Mouse (Mus musculus) embryonic facial prominence, embryonic 14.5 days (tissue): Measurements from ENCODE around the gene Aup1. TPM values are rescaled to one million over a fixed set of nuclear protein-coding genes. Genes with fewer than 3 reads are reported as not detected.

Experiments used
- ATAC-seq: fragments of 200-750 bp; cut with Nextera tagmentation; 2 replicates; pipeline ENCODE4 v1.8.0; 2017; ENCODE audit warnings: low read depth, moderate number of reproducible peaks, moderate TSS enrichment
- DNase-seq: peaks from one replicate; pipeline ENCODE4 v3.0.0-alpha.2; 2015; ENCODE audit warnings: low spot score
- H3K27ac ChIP-seq: fragments of 300-500 bp; sonication (generic); replicated peaks from 2 replicates; pipeline ENCODE4 v1.5.1; 2014; ENCODE audit warnings: low read depth, mild to moderate bottlenecking, low read length, moderate library complexity
- H3K27me3 ChIP-seq: fragments of 300-500 bp; sonication (generic); replicated peaks from 2 replicates; pipeline ENCODE4 v1.6.1; 2014; ENCODE audit warnings: low read length; ENCODE audit not compliant: control insufficient read depth, insufficient read depth
- H3K36me3 ChIP-seq: fragments of 300-500 bp; sonication (generic); 2 replicates; pipeline ENCODE4 v1.6.1; 2014; ENCODE audit warnings: low read length, mixed read lengths; ENCODE audit not compliant: control insufficient read depth, insufficient read depth
- H3K4me1 ChIP-seq: fragments of 300-500 bp; sonication (generic); 2 replicates; pipeline ENCODE4 v1.6.1; 2014; ENCODE audit warnings: antibody characterized with exemption, low read length; ENCODE audit not compliant: control insufficient read depth, insufficient read depth
- H3K4me2 ChIP-seq: fragments of 300-500 bp; sonication (generic); 2 replicates; pipeline ENCODE4 v1.6.1; 2014; ENCODE audit warnings: low read depth, mild to moderate bottlenecking, low read length, moderate library complexity, mixed read lengths
- H3K4me3 ChIP-seq: fragments of 300-500 bp; sonication (generic); 2 replicates; pipeline ENCODE4 v1.5.1; 2014; ENCODE audit warnings: low read depth, mild to moderate bottlenecking, low read length
- H3K9ac ChIP-seq: fragments of 300-500 bp; sonication (generic); 2 replicates; pipeline ENCODE4 v1.6.1; 2014; ENCODE audit warnings: low read depth, mild to moderate bottlenecking, low read length, moderate library complexity, mixed read lengths
- H3K9me3 ChIP-seq: fragments of 300-500 bp; sonication (generic); 2 replicates; pipeline ENCODE4 v1.6.1; 2016; ENCODE audit warnings: low read length; ENCODE audit not compliant: control insufficient read depth
- WGBS: fragments of 180-500 bp; shearing (Covaris S2); extraction: QIAGEN DNeasy Blood & Tissue Kit; methylation state at CpG from one replicate; pipeline ENCODE4 v1.1.7; 2014; 5-methylcytosine and 5-hydroxymethylcytosine counted together
- polyA plus RNA-seq: library from polyadenylated mRNA; unstranded; fragments of >200 nt; fragmentation: Nextera tagmentation; extraction: Ambion mirVana; gene quantifications from 2 replicates; pipeline ENCODE4 v1.2.1, GENCODE M21; 2014

The Aup1 gene
- polyA plus RNA-seq, 1 experiment from 2014 or later: 121 TPM

- Histone ChIP-seq H3K27ac (no peak overlapping the region), H3K9ac (no peak overlapping the region), H3K9me3 (no peaks in the 10 kb centered on the region), H3K4me1 (no peaks in the 10 kb centered on the region), H3K4me2 (no peak overlapping the region), H3K4me3 (no peak overlapping the region), H3K36me3 (0 out of 2 replicates have a peak, but pooled peaks cover under 1% of the 10 kb centered on the region), H3K27me3 (no peaks in the 10 kb centered on the region)
- DNase-seq: no peak
- WGBS: 69% methylated on average over 8 of the region's 9 CpGs
- ATAC-seq: no peak
Measured at GRCm38 (mm10) chr6:83044742-83045141, 9.6 kb upstream of the Aup1 start.

- H3K36me3 ChIP-seq: peaks cover 24% of the 10 kb centered on the region
- no peak overlapping the region for H3K4me3 ChIP-seq
- ATAC-seq (no peak), DNase-seq (no peak)
- no peaks in the 10 kb centered on the region for H3K27me3 ChIP-seq
- peaks cover 9% of the 10 kb centered on the region for H3K4me1 ChIP-seq
- H3K9me3 ChIP-seq: no peaks in the 10 kb centered on the region
- H3K9ac ChIP-seq: no peak overlapping the region
- H3K27ac ChIP-seq: no peak overlapping the region
- WGBS: 78% methylated on average over 10 of the region's 10 CpGs
- no peak overlapping the region for H3K4me2 ChIP-seq
Measured at GRCm38 (mm10) chr6:83049367-83049766, 5.0 kb upstream of the Aup1 start.

- ATAC-seq: no peak
Measured at GRCm38 (mm10) chr6:83053136-83053960, 973 bp upstream of the Aup1 start.

GRCm38 (mm10) chr6:83054871-83055431 lies 630 bp downstream of the Aup1 start, which contains the start of gene Htra2:
TSS of gene Htra2 (minus strand) at chr6:83055273.
- WGBS: under 1% methylated on average over 34 of the region's 50 CpGs
- no peaks in the 10 kb centered on the region for H3K9me3 ChIP-seq
- peak; percentile 16 for ATAC-seq

More at GRCm38 (mm10) chr6:83053136-83053960, 973 bp upstream of the Aup1 start:
- Histone ChIP-seq H3K36me3 (peaks cover 39% of the 10 kb centered on the region), H3K4me1 (peaks cover 17% of the 10 kb centered on the region), H3K27ac (peak overlapping the region; percentile 87), H3K4me3 (peak overlapping the region; percentile 94), H3K9ac (peak overlapping the region; percentile 92), H3K4me2 (peak overlapping the region; percentile 82), H3K27me3 (no peaks in the 10 kb centered on the region), H3K9me3 (no peaks in the 10 kb centered on the region)
- DNase-seq: peak; percentile 66
- under 1% methylated on average over 26 of the region's 26 CpGs for WGBS

GRCm38 (mm10) chr6:83057790-83058189 lies 3.5 kb downstream of the Aup1 start, which contains the start of gene Dqx1:
TSS of gene Dqx1 (plus strand) at chr6:83057844.
- Histone ChIP-seq H3K27ac (no peak within 1 kb of the TSS), H3K9me3 (no peaks in the 10 kb centered on the region), H3K4me3 (no peak within 1 kb of the TSS), H3K27me3 (peaks cover 12% of the 10 kb centered on the region), H3K4me1 (peaks cover 12% of the 10 kb centered on the region), H3K9ac (no peak within 1 kb of the TSS), H3K36me3 (peaks cover 15% of the 10 kb centered on the region), H3K4me2 (no peak within 1 kb of the TSS)
- peak; percentile 54 for DNase-seq
- no peak for ATAC-seq
- WGBS: 44% methylated on average over 3 of the region's 3 CpGs

More at GRCm38 (mm10) chr6:83054871-83055431, 630 bp downstream of the Aup1 start, which contains the start of gene Htra2:
- peak within 1 kb of the TSS; percentile 92 for H3K9ac ChIP-seq
- no peak for DNase-seq
- H3K4me2 ChIP-seq: peak within 1 kb of the TSS; percentile 82
- peaks cover 17% of the 10 kb centered on the region for H3K4me1 ChIP-seq
- peaks cover 36% of the 10 kb centered on the region for H3K36me3 ChIP-seq
- no peaks in the 10 kb centered on the region for H3K27me3 ChIP-seq
- H3K4me3 ChIP-seq: peak within 1 kb of the TSS; percentile 94
- H3K27ac ChIP-seq: peak within 1 kb of the TSS; percentile 87

- no peak for DNase-seq
- WGBS: 100% methylated on average over 2 of the region's 2 CpGs
- peaks cover 15% of the 10 kb centered on the region for H3K36me3 ChIP-seq
- H3K4me1 ChIP-seq: peaks cover 8% of the 10 kb centered on the region
- H3K9me3 ChIP-seq: no peaks in the 10 kb centered on the region
- H3K4me2 ChIP-seq: no peak overlapping the region
- no peak overlapping the region for H3K27ac ChIP-seq
- H3K27me3 ChIP-seq: peaks cover 20% of the 10 kb centered on the region
- ATAC-seq: no peak
- no peak overlapping the region for H3K9ac ChIP-seq
- H3K4me3 ChIP-seq: no peak overlapping the region
Measured at GRCm38 (mm10) chr6:83058725-83059124, 4.4 kb downstream of the Aup1 start.

- no peaks in the 10 kb centered on the region for H3K9me3 ChIP-seq
- no peak overlapping the region for H3K4me3 ChIP-seq
- 34% methylated on average over 8 of the region's 8 CpGs for WGBS
- H3K4me2 ChIP-seq: no peak overlapping the region
- no peak overlapping the region for H3K27ac ChIP-seq
- ATAC-seq: no peak
- no peak for DNase-seq
- no peaks in the 10 kb centered on the region for H3K36me3 ChIP-seq
- no peak overlapping the region for H3K9ac ChIP-seq
- peaks cover 2% of the 10 kb centered on the region for H3K4me1 ChIP-seq
- peaks cover 91% of the 10 kb centered on the region for H3K27me3 ChIP-seq
Measured at GRCm38 (mm10) chr6:83065995-83066394, 11.7 kb downstream of the Aup1 start.

- no peak overlapping the region for H3K4me2 ChIP-seq
- ATAC-seq (no peak), DNase-seq (no peak)
- 36% methylated on average over 6 of the region's 6 CpGs for WGBS
- H3K27me3 ChIP-seq: peaks cover 96% of the 10 kb centered on the region
- H3K4me3 ChIP-seq: no peak overlapping the region
- peaks cover 5% of the 10 kb centered on the region for H3K4me1 ChIP-seq
- H3K9me3 ChIP-seq: no peaks in the 10 kb centered on the region
- no peak overlapping the region for H3K27ac ChIP-seq
- H3K36me3 ChIP-seq: no peaks in the 10 kb centered on the region
- no peak overlapping the region for H3K9ac ChIP-seq
Measured at GRCm38 (mm10) chr6:83066441-83066840, 12.1 kb downstream of the Aup1 start.
